Comparison of ENCODE assay signal across 8 mouse cellular contexts in genomic region chr7:49476163-49476562, GRCm38 (mm10).
"Had no signal": no experiment of that assay in that cellular context is flagged by ENCODE, and none has a peak within 500 bp of the region (broad histone marks: within the 10 kb centered on the region; RNA-seq: fewer than 3 reads in every experiment).

No protein-coding gene starts in this region.

- H3K27ac ChIP-seq: left cerebral cortex, adult 2 months had no signal

- H3K27me3 ChIP-seq: intestine, embryonic 15.5 days; liver, embryonic 15.5 days had no signal

- H3K9ac ChIP-seq: intestine, embryonic 15.5 days; liver, embryonic 15.5 days; lung, embryonic 14.5 days had no signal

- H3K36me3 ChIP-seq: liver, embryonic 15.5 days had no signal

- H3K4me2 ChIP-seq: intestine, embryonic 15.5 days; liver, embryonic 11.5 days; liver, embryonic 15.5 days; lung, embryonic 14.5 days; midbrain, embryonic 11.5 days had no signal

- H3K9me3 ChIP-seq: intestine, embryonic 15.5 days; liver, embryonic 15.5 days had no signal

- DNase-seq: layer of hippocampus, postnatal 36 days; midbrain, embryonic 14.5 days had no signal

- H3K4me3 ChIP-seq: intestine, embryonic 15.5 days; left cerebral cortex, adult 2 months; liver, embryonic 15.5 days had no signal
